Mouse (Mus musculus): ENCODE measurements around the gene 5730522E02Rik.

The 5730522E02Rik gene

DNA sequence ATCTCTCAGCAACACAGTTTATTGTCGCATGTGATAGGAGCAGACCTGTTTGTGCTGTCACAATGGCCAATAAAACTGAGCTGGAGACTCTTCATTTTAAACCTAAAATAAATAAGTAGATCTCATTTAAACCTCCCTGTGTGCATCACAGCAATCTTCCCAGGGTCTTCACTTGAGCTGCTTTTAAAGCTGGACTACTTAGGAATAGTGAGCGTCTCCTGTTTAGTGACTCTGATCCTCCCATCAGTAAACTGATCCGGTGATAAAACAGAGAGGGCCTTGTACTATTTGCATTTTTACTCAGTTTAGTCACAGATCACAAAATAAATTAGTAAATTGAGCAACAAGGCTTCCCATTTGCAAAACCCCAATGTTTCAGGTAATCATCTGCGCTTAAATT, 206.5 kb downstream of the 5730522E02Rik start:
- DNase-seq (ENCODE audit: low read depth) = no peak

GRCm38 (mm10) chr11:25999738-26000137, 210.8 kb downstream of the 5730522E02Rik start:
- no peak for DNase-seq (ENCODE audit: low read depth)

GRCm38 (mm10) chr11:25997469-25997868, 213.1 kb downstream of the 5730522E02Rik start:
- no peak for DNase-seq (ENCODE audit: low read depth)

DNA sequence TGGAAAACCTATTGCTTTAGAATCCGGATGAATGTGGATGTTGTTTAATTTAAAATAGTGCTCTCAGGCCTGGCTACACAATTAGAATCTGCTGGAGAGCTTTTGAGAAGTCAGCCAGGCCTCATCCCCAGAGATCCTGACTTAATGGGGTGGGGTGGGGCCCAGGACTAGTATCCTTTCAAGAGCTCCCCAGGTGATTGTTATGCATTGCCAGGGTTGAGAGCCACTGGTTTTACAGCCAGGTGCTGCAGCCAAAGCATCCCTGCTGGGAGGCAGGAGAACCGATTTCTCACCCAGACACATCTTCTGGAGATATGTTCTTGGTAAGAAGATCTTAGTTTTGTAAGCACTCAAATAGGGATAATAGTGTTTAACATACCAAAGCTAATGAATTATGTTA, 216.4 kb downstream of the 5730522E02Rik start:
- DNase-seq (ENCODE audit: low read depth) = no peak

DNA sequence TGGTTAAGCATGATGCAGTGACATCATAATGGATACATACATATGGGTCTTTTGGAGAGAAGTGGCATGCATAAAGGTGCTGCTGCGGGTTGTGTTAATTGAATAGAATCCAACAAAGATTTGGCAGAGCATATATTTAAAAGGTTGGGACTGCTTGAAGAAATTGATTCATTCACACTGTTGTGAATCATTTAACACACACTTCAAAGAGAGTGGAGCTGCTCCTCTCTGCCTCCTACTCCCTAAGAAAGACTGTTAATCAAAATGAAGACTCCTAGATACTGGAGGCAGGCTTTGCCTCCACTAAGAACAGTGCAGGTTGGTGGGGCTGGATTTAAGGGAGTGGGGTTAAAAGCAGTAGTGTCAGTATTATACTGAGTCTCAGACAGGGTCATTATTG, 218.3 kb downstream of the 5730522E02Rik start:
- DNase-seq (ENCODE audit: low read depth) = no peak

DNA sequence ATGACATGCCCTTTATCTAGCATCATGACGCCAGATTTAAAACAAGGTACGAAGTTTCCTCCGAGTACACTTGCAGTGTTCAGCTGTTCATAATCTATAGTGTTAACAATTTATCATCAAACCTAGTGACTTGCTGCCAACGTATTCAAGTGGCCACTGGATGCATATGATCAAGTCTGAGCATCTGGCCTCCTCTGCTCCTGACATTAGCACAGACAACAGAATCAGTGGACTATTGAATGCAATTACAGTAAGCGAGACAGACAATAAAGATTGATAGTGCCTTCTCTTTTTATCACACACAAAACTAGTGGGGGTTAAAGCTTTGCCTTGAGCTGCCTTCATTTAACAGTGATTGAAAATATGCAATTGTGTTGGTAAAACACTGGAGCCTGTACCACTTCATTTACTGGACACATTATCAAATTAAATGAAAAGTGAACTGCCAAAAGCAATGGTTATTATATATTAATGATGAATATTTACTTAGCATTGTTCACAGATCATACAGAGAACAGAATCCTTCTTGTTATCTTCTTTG, 231.8 kb downstream of the 5730522E02Rik start:
- no peak for DNase-seq (ENCODE audit: low read depth)

DNA sequence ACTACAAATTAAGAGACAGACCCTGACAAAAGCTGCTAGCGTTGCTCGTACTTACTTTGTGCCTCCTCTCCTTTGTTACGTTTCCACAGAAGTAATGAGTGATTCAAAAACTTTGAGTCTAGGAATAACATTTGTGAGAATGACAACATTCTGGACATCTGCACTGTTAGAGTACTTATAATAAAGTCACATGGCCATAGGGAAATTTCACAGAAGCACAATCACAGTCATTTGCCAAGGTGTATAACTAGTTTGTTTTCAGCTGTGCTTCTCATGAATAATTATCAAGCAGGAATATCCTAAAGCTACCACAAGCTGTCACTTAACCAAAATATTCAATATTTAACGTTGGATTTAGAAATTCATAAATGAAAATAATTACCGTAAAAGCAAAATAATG, 269.1 kb downstream of the 5730522E02Rik start:
- no peak for DNase-seq (ENCODE audit: low read depth)

DNA sequence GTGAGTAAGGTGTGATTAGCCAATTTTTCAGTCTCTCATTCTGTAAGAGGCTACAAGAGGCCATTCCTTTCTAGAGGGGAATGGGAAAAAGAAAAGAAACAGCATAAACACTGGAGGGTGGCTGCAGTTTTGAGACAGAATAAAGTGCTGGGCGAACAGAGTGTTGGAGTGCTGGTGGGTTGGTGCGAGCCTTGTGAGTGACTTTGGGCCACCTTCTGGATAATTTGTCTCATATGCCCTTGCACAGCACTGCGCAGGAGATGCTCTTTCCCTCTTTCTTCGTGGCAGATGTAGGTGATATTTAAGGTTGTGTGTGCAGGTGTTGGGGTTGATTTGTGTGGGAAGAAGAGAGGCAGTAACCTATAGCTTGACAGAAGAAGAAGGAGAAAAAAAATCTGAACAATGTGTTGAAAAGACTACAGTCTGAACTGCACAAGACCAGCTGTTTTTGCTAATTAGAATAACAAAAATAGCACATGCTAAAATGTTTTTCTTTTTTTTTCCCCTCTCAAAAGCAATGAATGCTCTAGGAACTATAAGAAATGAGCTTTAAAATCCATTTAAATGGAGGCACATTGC, 269.8 kb downstream of the 5730522E02Rik start:
- no peak for DNase-seq (ENCODE audit: low read depth)

- no peak for DNase-seq (ENCODE audit: low read depth)
These were observed 284.3 kb downstream of the 5730522E02Rik start for GRCm38 (mm10) chr11:25926267-25926666.

- no peak for DNase-seq (ENCODE audit: low read depth)
These were observed 308.2 kb downstream of the 5730522E02Rik start for GRCm38 (mm10) chr11:25902321-25902720.

- DNase-seq (ENCODE audit: low read depth) = no peak
These were observed 308.9 kb downstream of the 5730522E02Rik start for GRCm38 (mm10) chr11:25901666-25902065.

- no peak for DNase-seq (ENCODE audit: low read depth)
These were observed 316.7 kb downstream of the 5730522E02Rik start for GRCm38 (mm10) chr11:25893906-25894305.

DNA sequence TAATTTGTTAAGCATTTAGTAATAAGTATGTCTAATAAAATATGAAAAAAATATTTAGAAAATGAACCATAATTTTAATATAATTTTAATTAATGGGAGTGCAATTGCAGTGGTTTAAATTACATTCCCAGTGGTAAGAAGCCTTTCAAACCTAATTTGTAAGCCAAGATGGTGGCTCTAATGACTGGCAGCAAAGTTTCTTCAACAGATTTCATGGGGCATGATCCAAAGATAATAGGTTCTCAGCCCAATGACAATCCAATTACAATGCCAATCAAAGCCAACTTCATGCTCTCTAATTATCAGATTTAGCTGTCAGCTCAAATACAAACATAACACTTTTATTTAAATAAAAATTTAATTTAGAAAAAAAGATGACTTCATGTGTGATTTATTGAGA, 337.6 kb downstream of the 5730522E02Rik start:
- DNase-seq (ENCODE audit: low read depth) = no peak

- DNase-seq (ENCODE audit: low read depth) = no peak
These were observed 338.2 kb downstream of the 5730522E02Rik start for GRCm38 (mm10) chr11:25872317-25872716.

DNA sequence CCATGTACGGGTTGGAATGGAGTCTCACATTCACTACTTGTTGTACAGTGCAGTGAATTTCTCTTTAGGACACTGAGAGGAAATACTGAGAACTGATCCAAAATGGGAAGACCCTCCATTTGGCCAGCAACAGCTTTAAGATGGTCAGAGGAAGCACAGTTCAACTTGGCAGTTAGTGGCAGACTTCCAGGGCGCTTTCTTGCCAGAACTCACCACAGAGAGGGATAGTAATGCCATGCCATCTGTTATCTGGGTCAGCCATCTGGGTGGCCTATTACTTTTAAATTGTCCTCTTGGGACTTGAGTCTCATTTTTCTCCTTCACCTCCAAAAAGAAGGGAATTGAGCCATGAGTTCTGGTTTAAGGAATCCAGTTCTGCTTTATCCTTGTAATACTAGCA, 344.3 kb downstream of the 5730522E02Rik start:
- peak; percentile 4 for DNase-seq (ENCODE audit: low read depth)

DNA sequence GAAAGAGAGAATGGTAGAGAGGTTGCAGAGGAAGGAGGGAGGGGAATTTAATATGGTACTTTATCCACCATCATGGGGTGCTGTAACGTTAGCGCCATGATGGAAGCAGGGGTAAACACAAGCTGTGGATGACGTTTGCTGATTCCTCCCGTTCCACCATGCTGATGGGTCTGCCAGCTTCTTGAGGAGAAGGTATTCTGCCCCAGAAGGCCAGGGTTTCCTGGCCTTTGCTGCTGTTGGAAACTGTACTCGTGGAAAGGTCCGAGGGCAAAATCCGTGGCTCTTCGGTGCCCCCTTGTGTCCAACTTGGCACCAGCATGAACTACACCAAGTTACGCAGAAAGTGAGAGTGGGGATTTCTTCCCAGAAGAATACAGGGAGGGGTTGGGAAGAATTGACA, 347.9 kb downstream of the 5730522E02Rik start:
- DNase-seq (ENCODE audit: low read depth) = peak; percentile 25

DNA sequence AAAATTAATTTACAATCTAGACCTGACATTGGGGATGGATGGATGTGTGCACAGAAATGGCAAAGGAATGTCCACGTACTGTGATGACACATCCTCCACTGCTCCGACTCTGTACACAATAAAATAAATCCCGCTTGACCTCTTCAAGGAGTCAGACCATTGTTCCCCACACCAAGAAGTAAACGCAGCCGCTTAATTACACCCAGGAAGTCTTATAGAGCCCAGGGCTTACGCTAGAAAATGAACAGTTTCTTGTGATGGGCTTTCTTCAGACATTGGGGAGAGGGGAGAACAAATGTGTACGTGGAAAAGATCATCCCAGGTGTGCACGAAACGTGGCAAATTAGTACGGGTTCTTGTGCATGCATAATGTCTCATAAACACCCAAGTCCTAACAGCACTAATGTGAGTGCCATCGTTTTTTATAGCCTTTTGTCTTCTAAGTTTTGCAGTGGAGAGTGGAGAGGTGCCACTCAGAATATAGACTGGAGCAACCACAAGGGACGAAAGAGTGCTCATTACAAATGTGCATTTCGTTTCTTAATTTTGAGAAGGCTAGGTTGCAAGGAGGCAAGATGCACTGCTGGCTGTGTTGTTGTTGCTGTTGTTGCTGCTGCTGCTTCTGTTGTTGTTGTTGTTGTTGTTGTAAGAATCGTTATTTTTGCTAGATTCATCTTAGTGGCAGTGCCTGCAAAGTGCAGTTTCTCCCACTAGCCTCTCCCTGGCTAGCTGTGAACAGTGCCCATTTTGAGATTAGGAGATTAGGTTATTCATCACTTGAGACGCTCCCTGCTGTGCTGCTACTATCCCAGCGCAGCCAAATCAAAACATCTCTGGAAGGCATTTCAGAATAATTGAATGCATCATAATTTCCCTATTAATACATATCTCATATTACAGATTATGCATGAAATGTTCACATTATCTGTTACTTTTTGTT, 353.7 kb downstream of the 5730522E02Rik start:
- no peak for DNase-seq (ENCODE audit: low read depth)

- no peak for DNase-seq (ENCODE audit: low read depth)
These were observed 354.8 kb downstream of the 5730522E02Rik start for GRCm38 (mm10) chr11:25855794-25856193.

DNA sequence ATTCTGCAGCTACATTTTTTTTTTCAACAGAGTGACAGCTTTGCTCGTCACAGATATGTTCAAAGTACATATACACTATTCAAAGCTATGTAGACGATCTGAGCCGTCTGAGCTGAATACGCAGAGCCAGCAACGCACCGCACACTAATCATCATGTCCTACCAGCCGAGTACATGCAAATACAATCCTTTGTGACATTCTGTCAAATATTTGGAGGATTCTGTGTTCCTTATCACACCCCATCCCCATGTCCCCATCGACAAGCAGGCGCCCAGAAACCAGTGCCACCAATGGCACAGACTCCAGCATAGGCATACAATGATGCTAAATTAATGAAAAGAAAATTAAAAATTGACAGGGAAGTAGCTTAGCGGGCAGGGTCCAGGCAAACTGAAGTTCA, 356.3 kb downstream of the 5730522E02Rik start:
- DNase-seq (ENCODE audit: low read depth) = no peak

DNA sequence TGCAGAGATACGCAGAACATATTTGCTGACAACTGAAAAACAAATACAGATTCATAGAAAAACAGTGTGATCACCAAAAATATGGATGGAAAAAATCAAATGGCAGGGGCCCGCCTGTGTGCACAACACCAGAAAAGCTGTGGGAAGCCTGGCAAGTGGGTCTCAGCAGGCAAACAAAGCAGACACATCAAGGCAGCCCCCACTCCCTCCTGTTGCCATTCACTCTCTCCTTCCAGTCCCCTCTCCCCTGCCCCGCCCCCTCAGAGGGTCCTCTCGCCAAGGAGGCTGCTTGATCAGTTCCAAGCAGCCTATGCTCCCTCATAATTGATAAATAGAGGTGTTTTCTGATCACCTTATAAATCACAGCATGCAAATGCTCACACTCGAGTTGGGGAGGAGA, 357.5 kb downstream of the 5730522E02Rik start:
- no peak for DNase-seq (ENCODE audit: low read depth)

DNA sequence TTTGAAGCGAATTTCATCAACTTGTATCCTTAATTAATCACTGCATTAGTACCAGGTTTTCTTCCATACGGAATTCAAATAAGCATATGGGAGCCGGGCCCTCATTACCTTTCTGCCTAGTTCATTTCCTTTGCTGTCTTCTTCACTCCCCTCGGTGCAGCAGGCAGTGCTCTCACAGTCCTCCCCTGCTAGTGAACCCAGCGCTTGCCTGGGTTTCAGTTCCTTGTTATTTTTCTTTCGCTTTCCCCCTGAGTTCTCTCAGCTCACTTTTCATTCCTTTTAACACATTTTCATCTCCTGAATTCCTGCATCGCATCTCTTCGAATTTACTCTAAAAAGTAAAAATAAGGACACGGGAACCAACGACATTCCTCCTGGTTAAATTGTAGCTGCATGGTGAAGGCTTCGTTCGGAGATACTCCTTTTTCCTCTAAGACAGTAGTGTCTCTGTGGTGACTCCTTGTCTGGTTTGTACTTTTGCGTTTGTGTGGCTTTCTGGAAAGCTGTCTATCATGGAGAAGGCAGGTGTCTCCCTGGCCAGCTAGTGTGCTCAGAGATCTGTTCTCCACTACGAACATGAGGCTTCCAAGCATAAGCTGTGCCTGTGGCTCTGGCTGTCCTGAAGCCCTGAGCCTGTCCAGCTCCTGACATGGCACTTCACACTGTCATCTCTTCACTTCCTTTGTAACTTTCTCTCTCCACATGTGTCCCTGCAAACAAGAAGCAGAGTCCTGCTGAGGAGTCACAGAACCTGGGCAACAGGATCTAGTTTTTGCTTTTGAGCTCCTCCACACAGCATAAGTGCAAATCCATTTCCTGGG, 361.5 kb downstream of the 5730522E02Rik start:
- DNase-seq (ENCODE audit: low read depth) = no peak

DNA sequence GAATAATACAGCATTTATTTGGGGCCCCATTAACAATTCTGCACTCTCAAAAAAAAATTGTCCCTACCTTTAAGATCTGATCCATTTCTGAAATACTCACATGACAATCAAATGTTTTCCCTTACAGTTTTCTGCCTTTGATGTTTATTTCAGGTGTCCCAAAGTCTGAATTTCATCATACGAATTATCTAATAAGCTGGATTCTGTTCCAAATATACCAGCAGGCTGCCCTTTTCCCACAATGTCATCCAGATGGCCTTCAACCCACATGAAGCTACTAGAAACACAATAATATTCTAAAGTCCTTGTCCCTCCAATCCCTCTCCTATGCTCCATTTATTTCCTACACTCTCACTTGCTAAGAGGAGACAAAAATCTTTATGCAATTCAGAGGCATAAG, 372.1 kb downstream of the 5730522E02Rik start:
- no peak for DNase-seq (ENCODE audit: low read depth)
